Mouse (Mus musculus) central nervous system, embryonic 14 days (tissue): ENCODE measurements around the gene Ankrd24. TPM values are rescaled to one million over a fixed set of nuclear protein-coding genes. Genes with fewer than 3 reads are reported as not detected.

Experiments
- polyA plus RNA-seq: library from polyadenylated mRNA; depleted of rRNA; stranded (reverse); fragments of >200 nt; gene quantifications from 2 replicates; pipeline ENCODE4 v1.2.3, GENCODE M21; 2012; rRNA removed

Ankrd24 gene
- polyA plus RNA-seq: 70.6 and 82.1 TPM in 2 replicates

DNA sequence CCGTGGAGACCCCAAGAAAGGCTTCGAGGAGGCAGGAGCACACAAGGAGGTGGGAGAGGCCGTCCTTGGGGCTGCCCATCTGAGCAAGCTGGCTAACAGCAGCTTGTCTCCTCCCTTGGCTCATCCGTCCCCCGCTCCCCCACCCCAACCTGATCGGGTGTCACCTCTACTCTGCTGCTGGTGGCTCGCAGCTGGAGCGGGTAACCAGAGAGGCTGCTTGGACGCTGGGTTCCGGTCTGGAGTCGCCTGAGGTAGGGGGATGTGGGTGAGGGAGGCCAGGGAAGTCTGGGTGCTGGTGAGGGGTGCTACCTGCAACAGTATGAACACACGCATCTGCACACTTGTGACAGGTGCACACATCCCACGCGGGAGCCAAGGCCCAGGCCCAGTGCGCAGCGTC, at the start of gene Ankrd24:
Ankrd24 (plus strand) TSS at position 151 of the 400 bp plus-strand sequence.

GRCm38 (mm10) chr10:81600738-81601203, 27.6 kb upstream of the Ankrd24 start, which contains the start of gene Tle6:
TSS of gene Tle6 (minus strand) at chr10:81601073.

GRCm38 (mm10) chr10:81605974-81606751, 22.2 kb upstream of the Ankrd24 start, which contains the start of gene BC025920:
TSS of gene BC025920 (plus strand) at chr10:81606270.

GRCm38 (mm10) chr10:81626994-81627835, 1.1 kb upstream of the Ankrd24 start, which contains the start of gene Sirt6:
TSS of gene Sirt6 (minus strand) at chr10:81627797.

DNA sequence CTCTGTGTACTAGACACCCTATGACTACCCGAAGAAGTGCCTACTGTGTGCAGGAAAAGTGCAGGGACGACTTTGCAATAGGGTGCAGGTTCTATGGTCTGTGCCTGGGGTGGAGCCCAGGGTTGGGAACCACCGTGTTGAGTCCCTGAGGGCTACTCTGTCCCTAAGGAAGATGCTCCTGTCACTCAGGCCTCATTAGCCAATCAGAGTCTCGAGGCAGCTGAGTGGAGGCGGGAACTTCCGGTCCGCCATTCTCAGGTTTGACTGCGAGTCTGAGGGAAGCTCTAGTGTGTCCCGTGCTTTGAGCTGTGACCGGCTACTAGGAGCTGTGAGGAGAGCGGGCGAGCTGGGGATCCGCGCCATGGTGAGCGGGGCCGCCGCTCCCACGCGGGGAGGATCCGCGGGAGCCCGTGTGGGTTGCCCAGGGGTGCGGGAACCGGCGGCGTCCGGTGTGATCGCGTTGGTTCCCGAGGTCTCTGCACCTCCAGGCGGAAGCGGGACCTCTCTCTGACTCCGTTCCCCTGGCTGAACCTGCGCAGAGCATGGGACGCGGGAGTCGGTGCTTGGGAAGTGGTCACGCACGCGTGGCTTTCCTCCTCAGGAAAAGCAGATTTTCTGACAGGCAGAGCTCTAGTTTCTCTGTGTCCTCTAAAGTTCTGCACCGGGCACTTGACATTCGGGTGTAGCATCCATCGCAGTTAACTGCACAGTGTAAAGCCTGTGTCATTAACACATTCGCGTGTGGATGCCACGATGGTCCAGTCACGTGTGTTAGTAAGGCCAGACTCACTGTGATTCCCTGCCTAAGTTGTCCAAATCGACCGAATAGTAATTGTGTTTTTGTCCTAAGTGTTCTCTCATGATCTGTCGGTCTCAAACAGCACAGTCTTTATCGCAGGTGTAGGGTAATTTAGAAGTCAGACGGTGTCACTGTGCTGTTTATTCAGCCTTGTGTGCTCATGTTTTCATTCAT, 20.7 kb downstream of the Ankrd24 start, which contains the start of gene Gm10778:
Gm10778 (plus strand) TSS at position 257 of the 973 bp plus-strand sequence.

Other genes starting within 250 kb of the Ankrd24 start
- gene Dohh, start 244.1 kb upstream of the Ankrd24 start, polyA plus RNA-seq: 65.9 and 67.3 TPM in 2 replicates
- 6.7 and 7.1 TPM in 2 replicates for gene Gm48551, start 244.1 kb upstream of the Ankrd24 start, polyA plus RNA-seq
- gene Gm48552, start 239.5 kb upstream of the Ankrd24 start, polyA plus RNA-seq: 8.2 and 10.2 TPM in 2 replicates
- 3.1 and 3.9 TPM in 2 replicates for gene Smim24, start 235.5 kb upstream of the Ankrd24 start, polyA plus RNA-seq
- 11.0 and 17.7 TPM in 2 replicates for gene Nfic, start 172.9 kb upstream of the Ankrd24 start, polyA plus RNA-seq
- 286 and 299 TPM in 2 replicates for gene Celf5, start 145.8 kb upstream of the Ankrd24 start, polyA plus RNA-seq
- 145 and 155 TPM in 2 replicates for gene Ncln, start 132.1 kb upstream of the Ankrd24 start, polyA plus RNA-seq
- gene S1pr4, start 128.4 kb upstream of the Ankrd24 start, polyA plus RNA-seq: 0.34 and 0.43 TPM in 2 replicates
- 0.84 and 1.1 TPM in 2 replicates for gene Gna15, start 104.3 kb upstream of the Ankrd24 start, polyA plus RNA-seq
- 94.4 and 98.2 TPM in 2 replicates for gene Gna11, start 83.3 kb upstream of the Ankrd24 start, polyA plus RNA-seq
- 534 and 542 TPM in 2 replicates for gene Aes, start 69.1 kb upstream of the Ankrd24 start, polyA plus RNA-seq
- 102 and 134 TPM in 2 replicates for gene Tle2, start 54.0 kb upstream of the Ankrd24 start, polyA plus RNA-seq
- 5.5 and 10.4 TPM in 2 replicates for gene Tle6, start 27.5 kb upstream of the Ankrd24 start, polyA plus RNA-seq
- 5.9 and 7.4 TPM in 2 replicates for gene BC025920, start 22.3 kb upstream of the Ankrd24 start, polyA plus RNA-seq
- 76.7 and 79.5 TPM in 2 replicates for gene Sirt6, start 743 bp upstream of the Ankrd24 start, polyA plus RNA-seq
- 3.0 and 3.1 TPM in 2 replicates for gene Gm10778, start 20.5 kb downstream of the Ankrd24 start, polyA plus RNA-seq
- gene Zfp433, start 76.3 kb downstream of the Ankrd24 start, polyA plus RNA-seq: 7.9 and 8.2 TPM in 2 replicates
- 12.5 and 12.8 TPM in 2 replicates for gene Gm3055, start 142.6 kb downstream of the Ankrd24 start, polyA plus RNA-seq
- 0.52 and 0.55 TPM in 2 replicates for gene Gm4767, start 183.6 kb downstream of the Ankrd24 start, polyA plus RNA-seq
- 7.6 and 8.0 TPM in 2 replicates for gene Gm32687, start 235.4 kb downstream of the Ankrd24 start, polyA plus RNA-seq